Mouse (Mus musculus) intestine, embryonic 14.5 days (tissue): ENCODE results near the gene Pth2. TPM values are rescaled to one million over a fixed set of nuclear protein-coding genes. Genes with fewer than 3 reads are reported as not detected.
A peak's percentile ranks its signal among the peaks of the same experiment; 100 is the strongest.

Source experiments
- ATAC-seq: fragments of 200-750 bp; cut with Nextera tagmentation; replicated peaks from 2 replicates; pipeline ENCODE4 v1.8.0; 2017; ENCODE audit warnings: low read depth, moderate number of reproducible peaks, moderate TSS enrichment, moderate library complexity; ENCODE audit not compliant: low FRiP score, low TSS enrichment
- DNase-seq: peaks from one replicate; pipeline ENCODE4 v3.0.0-alpha.2; 2018; ENCODE audit warnings: low spot score
- H3K27ac ChIP-seq: fragments of 300-500 bp; sonication (generic); 2 replicates; pipeline ENCODE4 v1.5.1; 2014; ENCODE audit warnings: low read depth, mild to moderate bottlenecking, control low read depth
- H3K27me3 ChIP-seq: fragments of 300-500 bp; sonication (generic); replicated peaks from 2 replicates; pipeline ENCODE4 v1.6.1; 2014; ENCODE audit warnings: low read length, control low read depth; ENCODE audit not compliant: control insufficient read depth, insufficient read depth
- H3K36me3 ChIP-seq: fragments of 300-500 bp; sonication (generic); 2 replicates; pipeline ENCODE4 v1.6.1; 2014; ENCODE audit warnings: low read length, control low read depth; ENCODE audit not compliant: control insufficient read depth, insufficient read depth
- H3K4me1 ChIP-seq: fragments of 300-500 bp; sonication (generic); replicated peaks from 2 replicates; pipeline ENCODE4 v1.6.1; 2014; ENCODE audit warnings: low read length, control low read depth, mixed read lengths; ENCODE audit not compliant: control insufficient read depth, insufficient read depth
- H3K4me2 ChIP-seq: fragments of 300-500 bp; sonication (generic); 2 replicates; pipeline ENCODE4 v1.6.1; 2014; ENCODE audit warnings: low read length
- H3K4me3 ChIP-seq: fragments of 300-500 bp; sonication (generic); 2 replicates; pipeline ENCODE4 v1.5.1; 2014; ENCODE audit warnings: low read depth, low read length, control low read depth, mixed read lengths
- H3K9ac ChIP-seq: fragments of 300-500 bp; sonication (generic); 2 replicates; pipeline ENCODE4 v1.6.1; 2014; ENCODE audit warnings: mild to moderate bottlenecking, low read length
- H3K9me3 ChIP-seq: fragments of 300-500 bp; sonication (generic); 2 replicates; pipeline ENCODE4 v1.6.1; 2016; ENCODE audit warnings: low read length, control low read depth; ENCODE audit not compliant: control insufficient read depth
- WGBS: fragments of 180-500 bp; shearing (Covaris S2); extraction: QIAGEN DNeasy Blood & Tissue Kit; methylation state at CpG from one replicate; pipeline ENCODE4 v1.1.7; 2014; 5-methylcytosine and 5-hydroxymethylcytosine counted together
- polyA plus RNA-seq: library from polyadenylated mRNA; unstranded; fragments of >200 nt; fragmentation: Nextera tagmentation; extraction: Ambion mirVana; gene quantifications from 2 replicates; pipeline ENCODE4 v1.2.1, GENCODE M21; 2014

Pth2 gene
- polyA plus RNA-seq, 1 experiment from 2014 or later: not detected

DNA sequence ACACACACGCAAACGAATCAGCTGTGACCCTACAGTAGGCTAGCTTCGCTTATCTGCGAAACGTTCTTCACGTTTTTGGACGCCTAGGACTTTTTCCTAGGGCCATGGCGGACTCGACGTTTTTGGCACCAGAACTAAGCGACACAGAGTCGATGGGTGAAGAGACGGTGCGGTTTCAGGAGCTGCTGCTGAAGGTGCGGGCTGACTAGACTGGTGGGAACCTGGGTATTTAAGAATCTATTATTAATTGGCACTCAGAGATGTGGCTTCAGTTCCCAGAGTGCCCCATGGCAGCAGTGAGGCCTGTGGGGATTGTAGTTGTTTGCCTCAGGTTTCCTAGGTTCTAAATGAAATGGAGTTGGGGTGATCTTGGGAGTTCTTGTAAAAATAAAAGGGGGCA lies 24.6 kb upstream of the Pth2 start:
- ATAC-seq: no peak
- no peaks in the 10 kb centered on the region for H3K27me3 ChIP-seq
- no peak overlapping the region for H3K9ac ChIP-seq
- DNase-seq: no peak
- H3K9me3 ChIP-seq: no peaks in the 10 kb centered on the region
- H3K36me3 ChIP-seq: peaks cover 37% of the 10 kb centered on the region
- WGBS: 94% methylated on average over 15 of the region's 15 CpGs
- H3K4me1 ChIP-seq: peaks cover 11% of the 10 kb centered on the region; the same call in 1 of the 2 replicates
- no peak overlapping the region for H3K4me2 ChIP-seq
- no peak overlapping the region for H3K27ac ChIP-seq
- no peak overlapping the region for H3K4me3 ChIP-seq

- Histone ChIP-seq H3K9me3 (no peaks in the 10 kb centered on the region), H3K4me2 (no peak overlapping the region)
- WGBS: 84% methylated on average over 14 of the region's 14 CpGs
These were observed 23.3 kb upstream of the Pth2 start for GRCm38 (mm10) chr7:45157459-45157858.

DNA sequence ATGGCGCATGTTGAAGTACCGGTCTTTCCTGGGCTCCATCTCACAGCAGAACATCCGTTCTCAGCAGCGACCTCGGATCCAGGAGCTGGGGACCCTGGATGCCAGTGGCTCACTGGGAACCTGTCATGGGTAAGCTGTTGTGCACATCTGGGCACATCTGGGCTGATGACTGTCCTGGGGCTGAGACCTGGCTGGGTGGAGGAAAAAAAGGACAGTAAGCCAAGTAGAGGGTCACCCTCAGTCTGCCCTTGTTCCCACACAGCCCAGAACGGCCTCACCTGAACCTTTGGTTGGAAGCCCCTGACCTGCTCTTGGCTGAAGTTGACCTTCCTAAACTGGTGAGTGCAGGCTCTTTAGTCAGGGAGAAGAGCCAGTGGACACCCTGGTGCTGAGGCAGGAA lies 21.8 kb upstream of the Pth2 start:
- DNase-seq (no peak), ATAC-seq (no peak)
- Histone ChIP-seq H3K27ac (no peak overlapping the region), H3K27me3 (peaks cover 18% of the 10 kb centered on the region), H3K9me3 (no peaks in the 10 kb centered on the region), H3K36me3 (peaks cover 37% of the 10 kb centered on the region), H3K9ac (no peak overlapping the region), H3K4me2 (no peak overlapping the region), H3K4me1 (peaks cover 8% of the 10 kb centered on the region; the same call in 1 of the 2 replicates), H3K4me3 (no peak overlapping the region)
- WGBS: 96% methylated on average over 6 of the region's 6 CpGs

More at GRCm38 (mm10) chr7:45157459-45157858, 23.3 kb upstream of the Pth2 start:
- Histone ChIP-seq H3K4me1 (peaks cover 8% of the 10 kb centered on the region; the same call in 1 of the 2 replicates), H3K27me3 (peaks cover 3% of the 10 kb centered on the region; the same call in 1 of the 2 replicates), H3K27ac (no peak overlapping the region), H3K4me3 (no peak overlapping the region), H3K36me3 (peaks cover 37% of the 10 kb centered on the region), H3K9ac (no peak overlapping the region)
- no peak for DNase-seq
- ATAC-seq: no peak

- ATAC-seq (no peak), DNase-seq (no peak)
- Histone ChIP-seq H3K9ac (no peak overlapping the region), H3K9me3 (no peaks in the 10 kb centered on the region), H3K36me3 (peaks cover 37% of the 10 kb centered on the region), H3K4me2 (no peak overlapping the region), H3K27me3 (peaks cover 32% of the 10 kb centered on the region), H3K4me1 (peaks cover 1% of the 10 kb centered on the region; the same call in 1 of the 2 replicates), H3K27ac (no peak overlapping the region), H3K4me3 (no peak overlapping the region)
- WGBS: 95% methylated on average over 6 of the region's 6 CpGs
These were observed 20.4 kb upstream of the Pth2 start for GRCm38 (mm10) chr7:45160316-45160800.

DNA sequence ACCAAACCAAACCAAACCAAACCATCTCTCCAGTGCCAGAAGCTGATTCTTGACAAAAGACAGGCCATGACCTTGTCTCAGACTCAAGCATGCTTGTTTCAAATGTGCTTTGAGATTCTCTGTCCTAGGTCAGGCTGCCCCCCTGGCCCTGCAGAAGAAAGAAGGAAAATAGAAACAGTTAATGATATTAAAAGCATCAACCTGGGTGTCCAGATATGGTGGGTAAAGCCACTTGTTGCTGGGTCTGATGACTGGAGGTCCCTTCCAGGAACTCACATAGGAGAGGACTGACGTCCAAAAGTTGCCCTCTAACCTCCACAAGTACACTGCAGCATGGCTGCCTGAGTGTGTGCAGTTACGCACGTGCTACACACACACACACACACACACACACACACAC lies 19.9 kb upstream of the Pth2 start:
- WGBS: 94% methylated on average over 3 of the region's 3 CpGs

GRCm38 (mm10) chr7:45161612-45162473 lies 19.0 kb upstream of the Pth2 start:
- WGBS: 4% methylated on average over 35 of the region's 35 CpGs
- H3K36me3 ChIP-seq: peaks cover 32% of the 10 kb centered on the region
- H3K9ac ChIP-seq: peak overlapping the region; percentile 14; the same call in 1 of the 2 replicates
- no peaks in the 10 kb centered on the region for H3K4me1 ChIP-seq
- peak overlapping the region; percentile 69 for H3K4me2 ChIP-seq
- peaks cover 46% of the 10 kb centered on the region for H3K27me3 ChIP-seq
- ATAC-seq: peak; percentile 84
- peak overlapping the region; percentile 34 for H3K4me3 ChIP-seq
- H3K27ac ChIP-seq: 0 out of 2 replicates have a peak overlapping the region, but pooled peaks have one; percentile 4
- H3K9me3 ChIP-seq: no peaks in the 10 kb centered on the region
- DNase-seq: peak; percentile 95

More for the DNA sequence above, 19.9 kb upstream of the Pth2 start:
- Histone ChIP-seq H3K9me3 (no peaks in the 10 kb centered on the region), H3K4me3 (no peak overlapping the region), H3K9ac (no peak overlapping the region), H3K4me2 (no peak overlapping the region), H3K27me3 (peaks cover 37% of the 10 kb centered on the region), H3K4me1 (no peaks in the 10 kb centered on the region), H3K27ac (no peak overlapping the region), H3K36me3 (peaks cover 37% of the 10 kb centered on the region)
- no peak for ATAC-seq
- no peak for DNase-seq

- peak overlapping the region; percentile 14; the same call in 1 of the 2 replicates for H3K9ac ChIP-seq
- H3K4me2 ChIP-seq: peak overlapping the region; percentile 69
- H3K9me3 ChIP-seq: no peaks in the 10 kb centered on the region
- no peak for ATAC-seq
- 27% methylated on average over 6 of the region's 6 CpGs for WGBS
- H3K4me1 ChIP-seq: no peaks in the 10 kb centered on the region
- DNase-seq: no peak
- peaks cover 53% of the 10 kb centered on the region for H3K27me3 ChIP-seq
- peaks cover 29% of the 10 kb centered on the region for H3K36me3 ChIP-seq
- no peak overlapping the region for H3K27ac ChIP-seq
- peak overlapping the region; percentile 34 for H3K4me3 ChIP-seq
These were observed 18.2 kb upstream of the Pth2 start for GRCm38 (mm10) chr7:45162551-45162950.

DNA sequence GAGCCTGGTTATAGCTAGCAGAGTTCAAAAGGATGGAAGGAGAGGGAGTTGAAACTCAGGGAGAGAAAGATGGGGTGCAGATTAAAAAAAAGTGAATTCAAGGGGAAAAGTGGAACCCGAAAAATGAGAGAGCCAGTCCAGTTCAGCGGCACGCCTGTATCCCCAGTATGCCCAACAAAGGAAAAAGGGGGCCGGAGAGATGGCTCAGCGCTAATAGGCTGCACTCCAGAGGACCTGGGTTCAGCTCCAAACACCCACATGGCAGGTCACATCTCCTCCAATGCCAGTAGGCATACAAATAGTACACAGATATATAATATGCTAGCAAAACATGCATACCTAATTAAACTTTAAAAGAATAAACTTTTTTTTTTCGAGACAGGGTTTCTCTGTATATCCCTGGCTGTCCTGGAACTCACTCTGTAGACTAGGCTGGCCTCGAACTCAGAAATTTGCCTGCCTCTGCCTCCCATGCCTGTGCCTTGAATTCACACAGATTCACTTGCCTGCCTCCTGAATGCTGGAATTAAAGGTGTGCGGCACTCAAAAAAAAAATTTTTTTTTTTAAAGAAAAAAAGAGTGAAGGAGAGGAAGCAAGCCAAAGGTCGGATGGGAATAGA lies 17.7 kb upstream of the Pth2 start:
- Histone ChIP-seq H3K4me3 (no peak overlapping the region), H3K27me3 (peaks cover 59% of the 10 kb centered on the region), H3K9me3 (no peaks in the 10 kb centered on the region), H3K9ac (no peak overlapping the region), H3K4me2 (no peak overlapping the region), H3K27ac (no peak overlapping the region), H3K4me1 (no peaks in the 10 kb centered on the region), H3K36me3 (peaks cover 25% of the 10 kb centered on the region)
- DNase-seq (no peak), ATAC-seq (no peak)
- WGBS: 72% methylated on average over 9 of the region's 9 CpGs
